Mouse (Mus musculus): Measurements from ENCODE around the gene Mob3c. TPM values are rescaled to one million over a fixed set of nuclear protein-coding genes. Genes with fewer than 3 reads are reported as not detected.

Mob3c gene
- polyA plus RNA-seq, 1 experiment from 2014 or later: 12.1 TPM

Other genes starting within 250 kb of the Mob3c start
- not detected in 2 replicates for gene Cyp4a32, start 227.1 kb upstream of the Mob3c start, polyA plus RNA-seq (2014; fragmentation: Nextera tagmentation; extraction: Ambion mirVana)
- 1.0 TPM in 2 replicates for gene Cyp4b1, start 180.4 kb upstream of the Mob3c start, polyA plus RNA-seq (2014; fragmentation: Nextera tagmentation; extraction: Ambion mirVana)
- 54.2 and 55.7 TPM in 2 replicates for gene Efcab14, start 90.3 kb upstream of the Mob3c start, polyA plus RNA-seq (2014; fragmentation: Nextera tagmentation; extraction: Ambion mirVana)
- gene Tex38, start 47.1 kb upstream of the Mob3c start, polyA plus RNA-seq (2014; fragmentation: Nextera tagmentation; extraction: Ambion mirVana): 0.65 and 1.1 TPM in 2 replicates
- 48.1 and 65.1 TPM in 2 replicates for gene Atpaf1, start 43.3 kb upstream of the Mob3c start, polyA plus RNA-seq (2014; fragmentation: Nextera tagmentation; extraction: Ambion mirVana)
- gene Mknk1, start 11.1 kb downstream of the Mob3c start, polyA plus RNA-seq (2014; fragmentation: Nextera tagmentation; extraction: Ambion mirVana): 23.1 and 30.7 TPM in 2 replicates
- gene Kncn, start 56.3 kb downstream of the Mob3c start, polyA plus RNA-seq (2014; fragmentation: Nextera tagmentation; extraction: Ambion mirVana): not detected in 2 replicates
- gene 6430628N08Rik, start 62.6 kb downstream of the Mob3c start, polyA plus RNA-seq (2014; fragmentation: Nextera tagmentation; extraction: Ambion mirVana): not detected in 2 replicates
- not detected in 2 replicates for gene Dmbx1, start 111.8 kb downstream of the Mob3c start, polyA plus RNA-seq (2014; fragmentation: Nextera tagmentation; extraction: Ambion mirVana)
- 8.3 and 8.5 TPM in 2 replicates for gene Faah, start 189.8 kb downstream of the Mob3c start, polyA plus RNA-seq (2014; fragmentation: Nextera tagmentation; extraction: Ambion mirVana)
- 22.3 and 23.4 TPM in 2 replicates for gene Nsun4, start 225.8 kb downstream of the Mob3c start, polyA plus RNA-seq (2014; fragmentation: Nextera tagmentation; extraction: Ambion mirVana)
- gene Uqcrh, start 247.0 kb downstream of the Mob3c start, polyA plus RNA-seq (2014; fragmentation: Nextera tagmentation; extraction: Ambion mirVana): 520 and 565 TPM in 2 replicates
- gene Lrrc41, start 247.2 kb downstream of the Mob3c start, polyA plus RNA-seq (2014; fragmentation: Nextera tagmentation; extraction: Ambion mirVana): 70.9 and 73.6 TPM in 2 replicates

Measured in stomach, embryonic 14.5 days (tissue).